Mouse (Mus musculus) naive thymus-derived CD4-positive, alpha-beta T cell, adult 2 months (primary cell): ENCODE results near the gene Abhd13.

Experiments
- DNase-seq: peaks from one replicate; pipeline ENCODE4 v3.0.0-alpha.2; 2011; ENCODE audit warnings: low read depth

The Abhd13 gene

DNA sequence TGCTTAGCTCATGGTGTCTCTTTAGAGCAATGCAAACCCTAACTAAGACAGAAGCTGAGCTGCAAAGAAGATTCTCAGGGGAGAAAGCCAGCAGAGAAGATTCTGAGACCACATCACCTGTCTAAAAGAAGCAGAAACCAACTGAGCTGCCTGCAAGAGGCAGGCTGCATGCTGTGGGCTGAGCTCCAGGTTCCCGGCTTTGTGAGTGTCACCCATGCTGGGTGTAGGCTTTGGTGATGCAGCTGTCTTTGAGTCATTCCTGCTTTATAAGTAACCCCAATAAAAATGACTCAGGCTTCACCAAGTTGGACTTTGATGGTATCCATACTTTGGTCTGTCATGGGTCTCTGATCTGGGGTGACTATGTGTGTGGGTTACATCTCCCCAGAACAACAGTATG, 38.7 kb downstream of the Abhd13 start:
- DNase-seq = no peak

DNA sequence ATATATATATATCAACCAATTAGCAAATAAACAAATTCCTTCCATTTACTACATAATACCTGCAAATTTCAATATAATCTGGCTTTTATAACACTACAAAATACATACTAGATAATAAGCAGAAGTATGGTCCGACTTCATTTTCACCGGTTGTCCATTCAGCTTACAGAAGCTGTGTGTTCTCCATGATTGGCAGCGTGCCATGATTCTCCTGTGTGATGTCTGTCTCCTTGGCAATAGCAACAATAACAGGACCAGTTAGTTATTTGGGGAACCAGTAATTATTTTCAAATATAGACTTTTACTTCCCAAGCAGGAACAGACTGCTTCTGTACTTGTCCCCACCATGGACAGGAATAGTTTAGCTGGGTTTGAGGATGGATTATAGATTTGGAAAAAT, 39.7 kb downstream of the Abhd13 start:
- no peak for DNase-seq

DNA sequence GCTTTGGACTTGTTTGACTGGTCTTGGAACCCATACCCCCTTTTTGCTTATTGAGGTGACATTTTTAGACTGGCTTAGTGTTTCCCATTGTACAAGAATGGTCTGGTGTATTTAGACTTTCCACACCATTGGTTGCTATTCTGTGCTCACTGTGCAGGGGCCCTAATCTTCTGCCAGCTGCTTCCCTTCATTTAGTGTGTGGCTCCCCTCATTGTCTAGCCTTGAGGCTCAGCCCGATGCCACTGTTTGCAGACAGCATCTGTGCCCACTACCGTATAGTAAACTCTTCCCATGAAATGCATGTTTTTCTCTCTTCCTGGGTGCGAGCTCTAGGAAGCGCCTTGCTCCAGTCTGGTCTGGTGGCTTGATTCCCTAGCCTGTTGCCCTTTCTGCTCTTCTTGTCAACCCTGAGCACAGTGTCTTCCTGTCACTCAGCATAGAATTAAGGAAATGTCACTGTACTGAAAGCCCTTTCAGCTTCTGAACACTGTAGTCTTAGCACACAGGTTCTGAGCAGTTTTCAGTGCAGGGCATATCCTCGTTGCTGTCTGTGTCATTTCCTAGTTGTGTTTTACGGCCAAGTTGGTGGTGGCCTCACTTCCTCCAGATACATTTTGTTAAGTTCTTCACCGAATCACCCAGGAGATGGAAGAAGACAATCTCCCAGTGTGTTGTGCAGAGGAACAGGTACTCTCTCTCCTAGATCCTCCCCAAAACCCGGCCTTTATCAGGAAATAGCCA, 53.0 kb downstream of the Abhd13 start:
- DNase-seq = no peak

DNA sequence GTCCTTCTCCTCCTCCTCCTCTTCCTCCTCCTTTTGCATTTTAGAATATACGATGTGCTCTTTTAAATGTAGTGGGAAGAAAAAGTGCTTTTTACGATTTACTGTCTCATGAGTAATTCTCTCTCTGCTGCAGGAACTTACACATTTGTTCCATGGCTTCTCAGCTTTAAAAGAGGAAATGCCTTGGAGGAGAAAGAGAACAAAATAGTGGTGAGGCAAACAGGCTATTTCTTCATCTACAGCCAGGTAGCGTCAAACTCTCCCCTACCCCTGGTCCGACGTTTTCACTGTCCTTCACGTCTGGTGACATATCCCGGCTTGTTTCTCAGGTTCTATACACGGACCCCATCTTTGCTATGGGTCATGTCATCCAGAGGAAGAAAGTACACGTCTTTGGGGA, 53.7 kb downstream of the Abhd13 start:
- no peak for DNase-seq

DNA sequence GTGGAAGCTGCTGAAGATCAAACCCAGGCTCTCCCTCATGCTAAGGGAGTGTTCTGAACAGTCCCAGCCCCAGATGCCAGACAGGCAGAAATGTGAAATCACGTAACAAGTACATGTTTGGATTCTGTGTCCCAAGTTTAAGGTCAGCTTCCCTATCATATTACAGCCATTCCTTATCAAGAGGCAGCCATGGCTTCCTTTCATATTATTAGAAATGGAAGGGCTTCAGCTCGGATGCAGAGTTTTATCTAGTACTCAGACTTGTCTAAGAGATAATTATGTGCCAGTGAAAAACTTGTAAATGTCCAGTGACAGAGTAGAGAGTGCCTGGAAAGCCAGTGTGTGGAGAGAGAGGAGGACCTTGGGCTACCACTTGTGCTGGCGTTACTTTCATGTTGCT, 63.4 kb downstream of the Abhd13 start:
- no peak for DNase-seq
